Mouse (Mus musculus): ENCODE results near the gene Tbcb. TPM values are rescaled to one million over a fixed set of nuclear protein-coding genes. Genes with fewer than 3 reads are reported as not detected.
A peak's percentile ranks its signal among the peaks of the same experiment; 100 is the strongest.

The Tbcb gene
- polyA plus RNA-seq, 1 experiment, result 180 TPM

DNA sequence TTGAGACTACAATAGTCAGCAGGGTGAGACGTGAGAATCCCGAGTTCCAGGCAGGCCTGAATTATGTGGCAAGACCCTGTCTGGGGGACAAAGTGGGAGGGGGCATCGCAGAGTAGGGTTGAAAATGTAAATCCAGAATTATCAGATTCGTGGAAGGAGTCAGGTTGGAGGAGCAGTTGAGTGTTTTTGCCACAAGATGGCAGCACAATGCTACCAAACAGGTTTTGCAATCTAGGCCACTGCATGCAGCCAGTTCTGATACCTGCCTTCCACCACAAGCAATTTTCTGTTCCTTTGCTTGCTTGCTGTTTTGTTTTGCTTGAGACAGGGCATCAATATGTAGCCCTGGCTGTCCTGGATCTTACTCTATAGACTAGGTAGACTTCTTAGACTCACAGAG lies 50.8 kb downstream of the Tbcb start:
- TF ChIP-seq USF1 (IDR thresholded peaks at IDR 0.05; ENCODE audit: low read depth), result no peak
- peak; percentile 62 for TF ChIP-seq CTCF (IDR thresholded peaks at IDR 0.05; ENCODE audit: control insufficient read depth, insufficient read depth, insufficient read length)
- H3K4me3 ChIP-seq (ENCODE audit: insufficient read depth, poor library complexity, severe bottlenecking), result no peak overlapping the region

DNA sequence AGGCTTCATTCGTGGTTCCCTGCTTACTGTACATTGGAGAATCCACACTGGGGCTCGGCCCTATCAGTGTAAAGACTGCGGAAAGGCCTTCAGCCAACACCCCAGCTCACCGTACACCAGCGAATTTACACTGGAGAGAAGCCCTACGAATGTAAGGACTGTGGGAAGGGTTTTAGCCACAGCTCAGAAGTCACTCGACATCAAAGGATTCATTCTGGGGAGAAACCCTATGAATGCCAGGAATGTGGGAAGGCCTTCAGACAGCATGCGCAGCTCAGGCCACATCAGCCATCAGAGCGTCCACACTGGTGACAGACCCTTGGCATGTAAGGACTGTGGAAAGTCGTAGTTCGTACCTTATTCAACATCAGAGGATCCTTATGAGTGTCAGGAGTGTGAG lies 53.8 kb downstream of the Tbcb start:
- H3K79me3 ChIP-seq (ENCODE audit: low read depth), result no peaks in the 10 kb centered on the region
- H3K4me3 ChIP-seq (ENCODE audit: insufficient read depth, poor library complexity, severe bottlenecking), result no peak overlapping the region
- peaks cover 7% of the 10 kb centered on the region for H3K36me3 ChIP-seq (ENCODE audit: control insufficient read depth, insufficient read depth)
- TF ChIP-seq USF1 (IDR thresholded peaks at IDR 0.05; ENCODE audit: low read depth) (no peak), FOSL1 (IDR thresholded peaks at IDR 0.05; ENCODE audit: insufficient read depth, low read length, poor library complexity, severe bottlenecking) (no peak), MAX (IDR thresholded peaks at IDR 0.05) (no peak), CEBPB (IDR thresholded peaks at IDR 0.05; ENCODE audit: low read depth) (no peak), MYOG (IDR thresholded peaks at IDR 0.05; ENCODE audit: control insufficient read depth, extremely low read depth, insufficient read length) (no peak), MYOD1 (IDR thresholded peaks at IDR 0.05; ENCODE audit: control insufficient read depth, insufficient read length, low read depth) (no peak), CTCF (IDR thresholded peaks at IDR 0.05; ENCODE audit: control insufficient read depth, insufficient read depth, insufficient read length) (no peak)
- no peaks in the 10 kb centered on the region for H3K27me3 ChIP-seq (ENCODE audit: control insufficient read depth, insufficient read depth, insufficient read length)
- H3K79me2 ChIP-seq (ENCODE audit: control insufficient read depth, insufficient read depth), result no peaks in the 10 kb centered on the region
- no peak overlapping the region for H3ac ChIP-seq (ENCODE audit: control insufficient read depth, insufficient read length, low read depth)

More for the DNA sequence above, 50.8 kb downstream of the Tbcb start:
- no peaks in the 10 kb centered on the region for H3K27me3 ChIP-seq (ENCODE audit: control insufficient read depth, insufficient read depth, insufficient read length)
- no peaks in the 10 kb centered on the region for H3K79me3 ChIP-seq (ENCODE audit: low read depth)
- no peak overlapping the region for H3ac ChIP-seq (ENCODE audit: control insufficient read depth, insufficient read length, low read depth)
- H3K79me2 ChIP-seq (ENCODE audit: control insufficient read depth, insufficient read depth), result no peaks in the 10 kb centered on the region
- H3K36me3 ChIP-seq (ENCODE audit: control insufficient read depth, insufficient read depth), result peaks cover 13% of the 10 kb centered on the region

DNA sequence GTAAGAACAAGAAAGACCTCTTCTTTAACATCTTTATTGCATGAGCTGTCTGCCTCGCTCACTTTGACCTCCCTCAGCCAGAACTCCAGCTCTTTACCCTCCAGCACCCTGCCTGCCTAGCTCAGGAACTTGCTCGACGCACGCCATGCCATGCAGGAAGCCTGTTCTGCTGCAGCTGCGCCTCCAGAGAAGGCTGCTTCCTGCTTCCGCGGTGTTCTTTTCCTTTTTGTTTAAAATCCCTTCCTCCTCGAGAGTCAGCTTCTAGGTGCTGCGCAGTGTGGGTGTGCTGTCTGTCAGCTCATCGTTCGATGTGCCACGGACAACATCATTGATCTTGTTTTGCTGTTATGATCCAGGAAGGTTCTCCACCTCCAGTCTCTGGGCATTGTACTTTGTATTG lies 55.6 kb downstream of the Tbcb start:
- no peaks in the 10 kb centered on the region for H3K79me3 ChIP-seq (ENCODE audit: low read depth)
- peaks cover 7% of the 10 kb centered on the region for H3K36me3 ChIP-seq (ENCODE audit: control insufficient read depth, insufficient read depth)
- no peak for TF ChIP-seq CEBPB (IDR thresholded peaks at IDR 0.05; ENCODE audit: low read depth)
- no peak for TF ChIP-seq USF1 (IDR thresholded peaks at IDR 0.05; ENCODE audit: low read depth)
- no peak for TF ChIP-seq MAX (IDR thresholded peaks at IDR 0.05)
- TF ChIP-seq MYOD1 (IDR thresholded peaks at IDR 0.05; ENCODE audit: control insufficient read depth, insufficient read length, low read depth), result no peak
- TF ChIP-seq FOSL1 (IDR thresholded peaks at IDR 0.05; ENCODE audit: insufficient read depth, low read length, poor library complexity, severe bottlenecking), result no peak
- no peak for TF ChIP-seq CTCF (IDR thresholded peaks at IDR 0.05; ENCODE audit: control insufficient read depth, insufficient read depth, insufficient read length)
- TF ChIP-seq MYOG (IDR thresholded peaks at IDR 0.05; ENCODE audit: control insufficient read depth, extremely low read depth, insufficient read length), result no peak
- no peak overlapping the region for H3K4me3 ChIP-seq (ENCODE audit: insufficient read depth, poor library complexity, severe bottlenecking)
- H3K79me2 ChIP-seq (ENCODE audit: control insufficient read depth, insufficient read depth), result no peaks in the 10 kb centered on the region
- H3K27me3 ChIP-seq (ENCODE audit: control insufficient read depth, insufficient read depth, insufficient read length), result no peaks in the 10 kb centered on the region
- H3ac ChIP-seq (ENCODE audit: control insufficient read depth, insufficient read length, low read depth), result no peak overlapping the region

Other genes with a start within 250 kb of the Tbcb start
- 11.0 TPM for gene Zfp568, start 248.3 kb downstream of the Tbcb start, polyA plus RNA-seq (2012; fragmentation: generic; extraction: Trizol)
- gene Zfp14, start 180.9 kb downstream of the Tbcb start, polyA plus RNA-seq (2012; fragmentation: generic; extraction: Trizol), result 0.40 TPM
- gene Zfp82, start 159.4 kb downstream of the Tbcb start, polyA plus RNA-seq (2012; fragmentation: generic; extraction: Trizol), result 2.0 TPM
- 0.05 TPM for gene Gm26920, start 141.9 kb downstream of the Tbcb start, polyA plus RNA-seq (2012; fragmentation: generic; extraction: Trizol)
- gene Zfp566, start 141.7 kb downstream of the Tbcb start, polyA plus RNA-seq (2012; fragmentation: generic; extraction: Trizol), result 3.1 TPM
- gene Zfp260, start 137.5 kb downstream of the Tbcb start, polyA plus RNA-seq (2012; fragmentation: generic; extraction: Trizol), result 8.6 TPM
- 3.8 TPM for gene Zfp382, start 110.3 kb downstream of the Tbcb start, polyA plus RNA-seq (2012; fragmentation: generic; extraction: Trizol)
- 15.8 TPM for gene Zfp146, start 62.5 kb downstream of the Tbcb start, polyA plus RNA-seq (2012; fragmentation: generic; extraction: Trizol)
- gene Cox7a1, start 48.1 kb downstream of the Tbcb start, polyA plus RNA-seq (2012; fragmentation: generic; extraction: Trizol), result 7.9 TPM
- gene Capns1, start 33.5 kb downstream of the Tbcb start, polyA plus RNA-seq (2012; fragmentation: generic; extraction: Trizol), result 588 TPM
- gene Polr2i, start 324 bp downstream of the Tbcb start, polyA plus RNA-seq (2012; fragmentation: generic; extraction: Trizol), result 175 TPM
- not detected for gene Ovol3, start 3.5 kb upstream of the Tbcb start, polyA plus RNA-seq (2012; fragmentation: generic; extraction: Trizol)
- 0.07 TPM for gene Thap8, start 47.8 kb upstream of the Tbcb start, polyA plus RNA-seq (2012; fragmentation: generic; extraction: Trizol)
- gene Wdr62, start 48.1 kb upstream of the Tbcb start, polyA plus RNA-seq (2012; fragmentation: generic; extraction: Trizol), result 12.8 TPM
- gene Clip3, start 59.5 kb upstream of the Tbcb start, polyA plus RNA-seq (2012; fragmentation: generic; extraction: Trizol), result 40.6 TPM
- gene Alkbh6, start 76.4 kb upstream of the Tbcb start, polyA plus RNA-seq (2012; fragmentation: generic; extraction: Trizol), result 28.7 TPM
- gene Syne4, start 82.5 kb upstream of the Tbcb start, polyA plus RNA-seq (2012; fragmentation: generic; extraction: Trizol), result 0.20 TPM
- gene E130208F15Rik, start 89.5 kb upstream of the Tbcb start, polyA plus RNA-seq (2012; fragmentation: generic; extraction: Trizol), result 0.81 TPM
- gene Sdhaf1, start 91.6 kb upstream of the Tbcb start, polyA plus RNA-seq (2012; fragmentation: generic; extraction: Trizol), result 9.9 TPM
- 0.20 TPM for gene Lrfn3, start 130.5 kb upstream of the Tbcb start, polyA plus RNA-seq (2012; fragmentation: generic; extraction: Trizol)
- not detected for gene Tyrobp, start 181.5 kb upstream of the Tbcb start, polyA plus RNA-seq (2012; fragmentation: generic; extraction: Trizol)
- not detected for gene Hcst, start 187.6 kb upstream of the Tbcb start, polyA plus RNA-seq (2012; fragmentation: generic; extraction: Trizol)
- gene Nfkbid, start 189.5 kb upstream of the Tbcb start, polyA plus RNA-seq (2012; fragmentation: generic; extraction: Trizol), result 0.04 TPM
- 0.29 TPM for gene Aplp1, start 213.3 kb upstream of the Tbcb start, polyA plus RNA-seq (2012; fragmentation: generic; extraction: Trizol)
- gene Kirrel2, start 225.4 kb upstream of the Tbcb start, polyA plus RNA-seq (2012; fragmentation: generic; extraction: Trizol), result not detected
- gene Nphs1, start 226.0 kb upstream of the Tbcb start, polyA plus RNA-seq (2012; fragmentation: generic; extraction: Trizol), result 0.60 TPM